In genomic region chr4:9003891-9004290, GRCm38 (mm10) we compare ENCODE assay signal across 25 mouse cellular contexts.
DNase-seq lines count a peak whose midpoint lies in the region; ATAC-seq lines count a peak whose summit lies in the region.
"Had no signal": no experiment of that assay in that cellular context is flagged by ENCODE, and none has a peak within 500 bp of the region (broad histone marks: within the 10 kb centered on the region; RNA-seq: fewer than 3 reads in every experiment).

No protein-coding gene starts in this region.

- H3K36me3 ChIP-seq in forebrain, embryonic 11.5 days (ENCODE audit: control insufficient read depth, insufficient read depth, low read length) = no peaks in the 10 kb centered on the region
- no peaks in the 10 kb centered on the region for H3K36me3 ChIP-seq in forebrain, embryonic 13.5 days (ENCODE audit: poor library complexity, severe bottlenecking)
- H3K36me3 ChIP-seq: G1E had no signal

- peaks cover 3% of the 10 kb centered on the region; the same call in 1 of the 2 replicates for H3K4me1 ChIP-seq in forebrain, embryonic 11.5 days (replicated peaks; ENCODE audit: control insufficient read depth, insufficient read depth, low read length)
- peaks cover 8% of the 10 kb centered on the region; the same call in 1 of the 2 replicates for H3K4me1 ChIP-seq in forebrain, embryonic 13.5 days

- no peak overlapping the region for H3K4me2 ChIP-seq in forebrain, embryonic 11.5 days (ENCODE audit: low read depth, low read length, severe bottlenecking)
- no peak overlapping the region for H3K4me2 ChIP-seq in forebrain, embryonic 13.5 days

- no peaks in the 10 kb centered on the region for H3K9me3 ChIP-seq in forebrain, embryonic 11.5 days (ENCODE audit: control insufficient read depth, low read length)
- no peaks in the 10 kb centered on the region for H3K9me3 ChIP-seq in forebrain, embryonic 13.5 days (replicated peaks)
- H3K9me3 ChIP-seq: G1E had no signal

- WGBS in forebrain, embryonic 11.5 days = 94% methylated on average over 1 of the region's 1 CpGs
- 75% methylated on average over 1 of the region's 1 CpGs for WGBS in forebrain, embryonic 13.5 days

- ATAC-seq in forebrain, embryonic 11.5 days (replicated peaks; ENCODE audit: low FRiP score) = no peak
- ATAC-seq in forebrain, embryonic 13.5 days = no peak
- ATAC-seq in granulocyte monocyte progenitor cell, adult 5-6 weeks (replicated peaks; ENCODE audit: poor library complexity, severe bottlenecking) = no peak
- ATAC-seq: activated CD4-positive, CD25-positive, alpha-beta regulatory T cell, adult 4 months; CD4-positive, CD25-positive, alpha-beta regulatory T cell, adult 4 months; Patski had no signal

- no peaks in the 10 kb centered on the region for H3K27me3 ChIP-seq in forebrain, embryonic 11.5 days (ENCODE audit: control insufficient read depth, insufficient read depth, low read length)
- no peaks in the 10 kb centered on the region for H3K27me3 ChIP-seq in forebrain, embryonic 13.5 days
- H3K27me3 ChIP-seq: CH12.LX, Patski had no signal

- H3K9ac ChIP-seq in forebrain, embryonic 11.5 days (ENCODE audit: low read length) = no peak overlapping the region
- no peak overlapping the region for H3K9ac ChIP-seq in forebrain, embryonic 13.5 days

- H3K4me3 ChIP-seq in forebrain, embryonic 11.5 days (ENCODE audit: low read depth, low read length) = no peak overlapping the region
- no peak overlapping the region for H3K4me3 ChIP-seq in forebrain, embryonic 13.5 days

- H3K27ac ChIP-seq in forebrain, embryonic 11.5 days (ENCODE audit: low read depth, low read length) = no peak overlapping the region
- no peak overlapping the region for H3K27ac ChIP-seq in forebrain, embryonic 13.5 days

- DNase-seq in forebrain, embryonic 11.5 days (ENCODE audit: low spot score) = peak; percentile 36
- DNase-seq in ES-CJ7 (ENCODE audit: low read depth, low spot score) (peak; percentile 28), R1 (ENCODE audit: low read depth, low spot score) (peak; percentile 61), ZHBTc4 (ENCODE audit: low read depth, low spot score) (peak; percentile 58)
- no peak for DNase-seq in heart, postnatal 4 days
- DNase-seq in spleen, postnatal 4 days (ENCODE audit: low spot score in 2 of 2) = no peak
- DNase-seq: adrenal gland, adult 2 months; adrenal gland, adult 8-10 months; adrenal gland, postnatal 10 days; adrenal gland, postnatal 14 days; adrenal gland, postnatal 25 days; adrenal gland, postnatal 36 days; B cell, adult 2 months; cerebellum, adult 11 months; cerebellum, adult 11-12 months; cerebellum, adult 18-20 months; cerebellum, adult 2 months; cerebellum, adult 8-10 months had no signal

Comparison
In these comparisons a context has a peak if more than half of its experiments do, and no peak if none do; other contexts are left out.
1. DNase-seq: peak in forebrain, embryonic 11.5 days (single experiment), ES-CJ7 (single experiment), R1 (single experiment) and ZHBTc4 (single experiment); none in heart, postnatal 4 days (single experiment) and spleen, postnatal 4 days (0 of 2).